Mouse (Mus musculus): ENCODE data around the gene Zzef1. TPM values are rescaled to one million over a fixed set of nuclear protein-coding genes. Genes with fewer than 3 reads are reported as not detected.

Zzef1 gene
- total and polyA plus RNA-seq, 3 experiments = 10.5 to 20.8 (median 16.8) TPM

DNA sequence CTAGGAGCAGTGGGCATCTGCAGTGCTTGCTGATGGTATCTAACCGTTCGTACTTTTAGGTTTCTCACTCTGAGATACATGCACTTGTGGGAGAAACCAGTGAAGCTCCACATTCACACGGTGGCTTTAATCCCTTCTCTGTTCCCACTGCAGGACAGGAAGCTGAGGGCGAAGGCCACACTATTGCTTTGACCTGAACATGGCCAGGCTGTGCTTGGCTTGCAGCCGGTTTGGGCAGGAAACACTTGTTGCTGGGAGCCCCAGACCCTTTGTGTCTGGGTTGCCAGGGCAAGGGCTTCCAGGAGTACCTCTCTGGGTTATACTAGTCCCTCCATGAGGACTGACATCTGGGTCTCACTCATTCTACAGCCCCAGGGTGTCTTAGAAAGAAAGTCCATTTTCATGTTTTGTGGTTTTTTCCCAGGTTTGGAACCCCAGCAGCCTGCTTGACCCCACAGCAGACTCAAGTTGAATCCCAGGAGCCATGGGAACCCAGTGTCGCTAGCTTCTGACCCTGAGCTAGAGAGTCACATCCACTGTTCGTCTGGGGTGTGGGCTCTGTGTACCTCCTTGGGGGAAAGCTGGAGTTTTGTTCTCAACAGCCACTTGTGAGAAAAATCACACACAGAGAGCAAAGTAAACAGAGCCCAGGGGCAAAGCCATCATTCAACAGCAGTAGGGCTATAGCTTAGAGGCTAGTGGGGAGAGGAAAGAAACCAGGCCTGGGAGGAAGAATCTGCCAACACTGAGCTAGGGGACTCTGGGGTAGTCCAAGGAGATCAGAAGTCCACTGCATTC is 149.2 kb downstream of the Zzef1 start:
- Histone ChIP-seq H3K4me2 (ENCODE audit: insufficient read depth, low read depth, poor library complexity, severe bottlenecking) (peak overlapping the region; percentile 22; the same call in 1 of the 2 replicates), H3K79me2 (replicated peaks; ENCODE audit: control insufficient read depth, extremely low read depth, insufficient read depth, poor library complexity, severe bottlenecking) (no peaks in the 10 kb centered on the region), H3K4me3 (replicated peaks in 1 of 3; ENCODE audit: low read depth in 2 of 3, low read length in 2 of 3, poor library complexity in 1 of 3) (no peak overlapping the region), H3K9me3 (replicated peaks; ENCODE audit: low read length) (peaks cover 11% of the 10 kb centered on the region), H3K36me3 (replicated peaks in 1 of 2; ENCODE audit: control insufficient read depth in 1 of 2, insufficient read depth in 1 of 2, low read length in 1 of 2) (no peaks in the 10 kb centered on the region), H3K27ac (ENCODE audit: insufficient read depth, low read depth) (peak overlapping the region; percentile 87), H3K4me1 (ENCODE audit: control insufficient read depth in 1 of 2, insufficient read depth in 2 of 2) (peaks cover 48 to 62% of the 10 kb centered on the region in 2 experiments), H3K9ac (ENCODE audit: insufficient read depth, low read depth) (peak overlapping the region; percentile 36; the same call in 1 of the 2 replicates), H3K27me3 (replicated peaks) (no peaks in the 10 kb centered on the region)
- in situ Hi-C loops (cut with MboI; ENCODE audit: low pct_ligation_motif_present, low pct_unique_long_range_greater_than_20kb, low sequenced_read_pairs) (no loop called here), dilution Hi-C loops (cut with MboI; ENCODE audit: extremely low pct_ligation_motif_present, extremely low pct_unique_long_range_greater_than_20kb, low sequenced_read_pairs) (no loop called here)
- TF ChIP-seq TCF12 (IDR thresholded peaks at IDR 0.05; ENCODE audit: low read depth, low read length) (no peak), MAFK (IDR thresholded peaks at IDR 0.05; ENCODE audit: insufficient replicate concordance, low read length) (no peak)
- no peak for DNase-seq (ENCODE audit: extremely low read depth)

GRCm38 (mm10) chr11:72945875-72946559 is 150.0 kb downstream of the Zzef1 start:
- peak; percentile 65 for DNase-seq (ENCODE audit: extremely low read depth)
- Histone ChIP-seq H3K4me1 (ENCODE audit: control insufficient read depth in 1 of 2, insufficient read depth in 2 of 2) (peaks cover 43 to 61% of the 10 kb centered on the region in 2 experiments), H3K9ac (ENCODE audit: insufficient read depth, low read depth) (peak overlapping the region; percentile 36; the same call in 1 of the 2 replicates), H3K4me2 (ENCODE audit: insufficient read depth, low read depth, poor library complexity, severe bottlenecking) (peak overlapping the region; percentile 29), H3K36me3 (replicated peaks in 1 of 2; ENCODE audit: control insufficient read depth in 1 of 2, insufficient read depth in 1 of 2, low read length in 1 of 2) (no peaks in the 10 kb centered on the region), H3K4me3 (replicated peaks in 1 of 3; ENCODE audit: low read depth in 2 of 3, low read length in 2 of 3, poor library complexity in 1 of 3) (peak overlapping the region in 1 of 3 experiments; percentile 4), H3K79me2 (replicated peaks; ENCODE audit: control insufficient read depth, extremely low read depth, insufficient read depth, poor library complexity, severe bottlenecking) (no peaks in the 10 kb centered on the region), H3K9me3 (replicated peaks; ENCODE audit: low read length) (peaks cover 17% of the 10 kb centered on the region), H3K27me3 (replicated peaks) (no peaks in the 10 kb centered on the region), H3K27ac (ENCODE audit: insufficient read depth, low read depth) (peak overlapping the region; percentile 87)
- in situ Hi-C loops (cut with MboI; ENCODE audit: low pct_ligation_motif_present, low pct_unique_long_range_greater_than_20kb, low sequenced_read_pairs) = no loop called here
- dilution Hi-C loops (cut with MboI; ENCODE audit: extremely low pct_ligation_motif_present, extremely low pct_unique_long_range_greater_than_20kb, low sequenced_read_pairs) = no loop called here
- no peak for TF ChIP-seq POLR2A (IDR thresholded peaks at IDR 0.05; ENCODE audit: low read depth, low read length)
- no peak for TF ChIP-seq POLR2AphosphoS2 (IDR thresholded peaks at IDR 0.05; ENCODE audit: low read depth, low read length)
- no peak for TF ChIP-seq GABPA (IDR thresholded peaks at IDR 0.05; ENCODE audit: insufficient replicate concordance, low read depth, low read length)
- TF ChIP-seq EP300 (IDR thresholded peaks at IDR 0.05; ENCODE audit: low read length) = peak; percentile 77
- TF ChIP-seq ELF1 (IDR thresholded peaks at IDR 0.05; ENCODE audit: low read depth, low read length) = peak; percentile 74; the same call in 1 of the 2 replicates
- peak; percentile 56; the same call in 1 of the 2 replicates for TF ChIP-seq KAT2A (IDR thresholded peaks at IDR 0.05; ENCODE audit: insufficient replicate concordance, low read length)
- TF ChIP-seq ZNF384 (IDR thresholded peaks at IDR 0.05; ENCODE audit: low read depth, low read length) = peak; percentile 37; the same call in 1 of the 2 replicates
- no peak for TF ChIP-seq MAX (IDR thresholded peaks at IDR 0.05; ENCODE audit: low read length)
- peak; percentile 99 for TF ChIP-seq MEF2A (IDR thresholded peaks at IDR 0.05; ENCODE audit: borderline replicate concordance, low read depth, low read length)
- TF ChIP-seq TBP (conservative IDR thresholded peaks at IDR 0.05; ENCODE audit: low read depth, low read length) = no peak
- peak; percentile 41 for TF ChIP-seq SMC3 (IDR thresholded peaks at IDR 0.05; ENCODE audit: low read depth, low read length)
- peak; percentile 92 for TF ChIP-seq JUN (IDR thresholded peaks at IDR 0.05; ENCODE audit: insufficient read depth, low read depth, low read length)
- TF ChIP-seq ZMIZ1 (IDR thresholded peaks at IDR 0.05; ENCODE audit: low read depth, low read length) = no peak
- TF ChIP-seq NRF1 (IDR thresholded peaks at IDR 0.05; ENCODE audit: low read depth, low read length) = no peak
- peak; percentile 91 for TF ChIP-seq IRF4 (IDR thresholded peaks at IDR 0.05; ENCODE audit: low read depth, low read length)
- TF ChIP-seq UBTF (IDR thresholded peaks at IDR 0.05; ENCODE audit: low read depth, low read length) = 0 out of 2 replicates have a peak, but pooled peaks have one; percentile 4
- no peak for TF ChIP-seq USF2 (conservative IDR thresholded peaks at IDR 0.05; ENCODE audit: low read depth, low read length)
- TF ChIP-seq SIN3A (IDR thresholded peaks at IDR 0.05; ENCODE audit: low read length) = no peak
- TF ChIP-seq CHD1 (IDR thresholded peaks at IDR 0.05; ENCODE audit: low read depth, low read length) = 0 out of 2 replicates have a peak, but pooled peaks have one; percentile 0
- TF ChIP-seq USF1 (IDR thresholded peaks at IDR 0.05; ENCODE audit: low read depth, low read length) = no peak
- TF ChIP-seq CHD2 (IDR thresholded peaks at IDR 0.05; ENCODE audit: low read length) = peak; percentile 43; the same call in 1 of the 2 replicates
- TF ChIP-seq RAD21 (IDR thresholded peaks at IDR 0.05; ENCODE audit: low read depth, low read length) = peak; percentile 52
- no peak for TF ChIP-seq MXI1 (IDR thresholded peaks at IDR 0.05; ENCODE audit: low read depth, low read length)
- peak; percentile 31; the same call in 1 of the 2 replicates for TF ChIP-seq RCOR1 (conservative IDR thresholded peaks at IDR 0.05; ENCODE audit: low read depth, low read length)
- no peak for TF ChIP-seq ZC3H11A (IDR thresholded peaks at IDR 0.05; ENCODE audit: low read depth, low read length)
- TF ChIP-seq MAFK (IDR thresholded peaks at IDR 0.05; ENCODE audit: insufficient replicate concordance, low read length) = peak; percentile 63; the same call in 1 of the 2 replicates
- no peak for TF ChIP-seq ZKSCAN1 (IDR thresholded peaks at IDR 0.05; ENCODE audit: borderline replicate concordance, low read depth, low read length)
- TF ChIP-seq MAZ (IDR thresholded peaks at IDR 0.05; ENCODE audit: low read depth, low read length) = 0 out of 2 replicates have a peak, but pooled peaks have one; percentile 32

All from CH12.LX (cell line).